Comparison of ENCODE assay signal across 45 mouse cellular contexts in genomic region chr1:58672116-58672515, GRCm38 (mm10). TPM values are rescaled to one million over a fixed set of nuclear protein-coding genes. Genes with fewer than 3 reads are reported as not detected.
"Had no signal": no experiment of that assay in that cellular context is flagged by ENCODE, and none has a peak within 500 bp of the region (broad histone marks: within the 10 kb centered on the region; RNA-seq: fewer than 3 reads in every experiment).

No protein-coding gene starts in this region.

- H3K27me3 ChIP-seq: limb, embryonic 12.5 days; limb, embryonic 13.5 days; limb, embryonic 15.5 days; liver, embryonic 12.5 days; liver, embryonic 13.5 days; liver, embryonic 15.5 days; lung, embryonic 15.5 days; midbrain, embryonic 12.5 days; midbrain, embryonic 13.5 days; midbrain, embryonic 15.5 days; neural tube, embryonic 12.5 days had no signal

- H3K4me1 ChIP-seq: limb, embryonic 10.5 days; limb, embryonic 12.5 days; limb, embryonic 13.5 days; limb, embryonic 15.5 days; liver, embryonic 12.5 days; liver, embryonic 13.5 days; liver, embryonic 15.5 days; lung, embryonic 15.5 days; midbrain, embryonic 10.5 days; midbrain, embryonic 12.5 days; midbrain, embryonic 13.5 days; midbrain, embryonic 15.5 days; neural tube, embryonic 12.5 days had no signal

- H3K9ac ChIP-seq: limb, embryonic 12.5 days; limb, embryonic 13.5 days; limb, embryonic 15.5 days; liver, embryonic 12.5 days; liver, embryonic 13.5 days; liver, embryonic 14.5 days; liver, embryonic 15.5 days; liver, postnatal 0 days; lung, embryonic 14.5 days; lung, embryonic 15.5 days; midbrain, embryonic 12.5 days; midbrain, embryonic 13.5 days; midbrain, embryonic 15.5 days; neural tube, embryonic 12.5 days had no signal

- H3K27ac ChIP-seq: limb, embryonic 10.5 days; limb, embryonic 12.5 days; limb, embryonic 13.5 days; limb, embryonic 15.5 days; liver, embryonic 12.5 days; liver, embryonic 13.5 days; liver, embryonic 14.5 days; liver, embryonic 15.5 days; lung, embryonic 15.5 days; macrophage; midbrain, embryonic 10.5 days; midbrain, embryonic 12.5 days; midbrain, embryonic 13.5 days; midbrain, embryonic 15.5 days; neural tube, embryonic 12.5 days had no signal

- DNase-seq: left cerebral cortex, postnatal 4 days; liver; liver, embryonic 13.5 days; liver, postnatal 0 days; lung, adult 18-20 months; lung, adult 2 months; lung, embryonic 14.5 days; lung, postnatal 10 days; lung, postnatal 14 days; lung, postnatal 36 days; lung, postnatal 4 days; midbrain, embryonic 14.5 days had no signal

- H3K4me2 ChIP-seq: limb, embryonic 12.5 days; limb, embryonic 13.5 days; limb, embryonic 15.5 days; liver, embryonic 11.5 days; liver, embryonic 12.5 days; liver, embryonic 13.5 days; liver, embryonic 15.5 days; lung, embryonic 14.5 days; lung, embryonic 15.5 days; midbrain, embryonic 11.5 days; midbrain, embryonic 12.5 days; midbrain, embryonic 13.5 days; midbrain, embryonic 15.5 days; neural tube, embryonic 12.5 days had no signal

- H3K36me3 ChIP-seq: limb, embryonic 10.5 days; limb, embryonic 12.5 days; limb, embryonic 13.5 days; limb, embryonic 15.5 days; liver, embryonic 12.5 days; liver, embryonic 13.5 days; liver, embryonic 15.5 days; lung, embryonic 15.5 days; midbrain, embryonic 10.5 days; midbrain, embryonic 12.5 days; midbrain, embryonic 13.5 days; midbrain, embryonic 15.5 days; neural tube, embryonic 12.5 days had no signal

- ATAC-seq: liver, embryonic 12.5 days; liver, postnatal 0 days; lung, postnatal 0 days; midbrain, embryonic 13.5 days; midbrain, embryonic 15.5 days; midbrain, embryonic 16.5 days had no signal

- H3K9me3 ChIP-seq: limb, embryonic 10.5 days; limb, embryonic 13.5 days; limb, embryonic 15.5 days; liver, embryonic 12.5 days; liver, embryonic 13.5 days; liver, embryonic 15.5 days; lung, embryonic 15.5 days; midbrain, embryonic 12.5 days; midbrain, embryonic 13.5 days; midbrain, embryonic 15.5 days; neural tube, embryonic 12.5 days had no signal

- H3K4me3 ChIP-seq: limb, embryonic 10.5 days; limb, embryonic 12.5 days; limb, embryonic 13.5 days; limb, embryonic 15.5 days; liver, embryonic 12.5 days; liver, embryonic 13.5 days; liver, embryonic 15.5 days; lung, embryonic 15.5 days; megakaryocyte, embryonic 14.5 days; midbrain, embryonic 10.5 days; midbrain, embryonic 12.5 days; midbrain, embryonic 13.5 days; midbrain, embryonic 15.5 days; myocyte; neural tube, embryonic 12.5 days had no signal

RNA-seq across cellular contexts. Expression of gene Als2cr12, which starts 23.7 kb away (rescaled TPM):
- total RNA-seq: left cerebral cortex, postnatal 10 days; left cerebral cortex, postnatal 14 days; left cerebral cortex, postnatal 25 days; left cerebral cortex, postnatal 36 days; left cerebral cortex, postnatal 4 days; megakaryocyte, adult 5-6 weeks; megakaryocyte-erythroid progenitor cell, adult 5-6 weeks; midbrain, postnatal 0 days; monocyte, adult 5-6 weeks had no signal
- polyA plus RNA-seq: limb, embryonic 10.5 days; limb, embryonic 11.5 days; limb, embryonic 12.5 days; limb, embryonic 13.5 days; liver, adult 2 months; liver, embryonic 11.5 days; liver, embryonic 12.5 days; liver, embryonic 13.5 days; liver, embryonic 14.5 days; liver, embryonic 15.5 days; liver, embryonic 16.5 days; liver, postnatal 0 days; lung, embryonic 14.5 days; lung, embryonic 16.5 days; macrophage; midbrain, embryonic 10.5 days; midbrain, embryonic 11.5 days; midbrain, embryonic 12.5 days; midbrain, embryonic 13.5 days; midbrain, embryonic 14.5 days; midbrain, embryonic 15.5 days; midbrain, embryonic 16.5 days; midbrain, postnatal 0 days; neural tube, embryonic 11.5 days; neural tube, embryonic 12.5 days had no signal
